Mouse (Mus musculus) MEL (cell line): ENCODE measurements around the gene Fahd1. TPM values are rescaled to one million over a fixed set of nuclear protein-coding genes. Genes with fewer than 3 reads are reported as not detected.

Source experiments
- DNase-seq: peaks from one replicate; pipeline ENCODE4 v3.0.0; 2011; ENCODE audit warnings: low read depth, low spot score
- H3K27ac ChIP-seq: 2 replicates; pipeline ENCODE4 v1.5.1; 2012; ENCODE audit warnings: low read depth, mild to moderate bottlenecking, control low read depth, low read length, moderate library complexity; ENCODE audit not compliant: control insufficient read depth
- H3K27me3 ChIP-seq, 2 experiments: fragments of 150-350 bp in 1 of 2; sonication (generic) in 1 of 2; 2 replicates each; pipeline ENCODE4 v1.6.1; 2012; ENCODE audit warnings: low read length in 2 of 2, mild to moderate bottlenecking in 2 of 2, improper control_type of control experiment in 1 of 2, moderate library complexity in 1 of 2; ENCODE audit not compliant: insufficient read depth in 2 of 2, control insufficient read depth in 1 of 2
- H3K36me3 ChIP-seq, 2 experiments: 2 replicates each; pipeline ENCODE4 v1.6.1; 2012 to 2014; ENCODE audit warnings: low read length in 2 of 2, improper control_type of control experiment in 1 of 2, inconsistent platforms in 1 of 2, mild to moderate bottlenecking in 1 of 2; ENCODE audit not compliant: insufficient read depth in 2 of 2, control insufficient read depth in 1 of 2
- H3K4me1 ChIP-seq, 2 experiments: fragments of 150-350 bp in 1 of 2; sonication (generic) in 1 of 2; 2 replicates each; pipeline ENCODE4 v1.6.1; 2012; ENCODE audit warnings: low read length in 2 of 2, improper control_type of control experiment in 1 of 2, mild to moderate bottlenecking in 1 of 2; ENCODE audit not compliant: insufficient read depth in 2 of 2, control insufficient read depth in 1 of 2
- H3K4me3 ChIP-seq, 2 experiments: fragments of 150-350 bp in 1 of 2; sonication (generic) in 1 of 2; 2 replicates each; pipeline ENCODE4 v1.5.1; 2012; ENCODE audit warnings: low read depth in 2 of 2, low read length in 2 of 2, mild to moderate bottlenecking in 2 of 2, moderate library complexity in 2 of 2, control low read depth in 1 of 2, improper control_type of control experiment in 1 of 2; ENCODE audit not compliant: control insufficient read depth in 1 of 2, insufficient read depth in 1 of 2
- H3K79me2 ChIP-seq: 2 replicates; pipeline ENCODE4 v1.6.1; 2012; ENCODE audit warnings: mild to moderate bottlenecking, low read length, moderate library complexity; ENCODE audit not compliant: control insufficient read depth, poor library complexity, insufficient read depth
- H3K9ac ChIP-seq: 2 replicates; pipeline ENCODE4 v1.6.1; 2012; ENCODE audit warnings: low read depth, mild to moderate bottlenecking, control low read depth, low read length, moderate library complexity; ENCODE audit not compliant: control insufficient read depth, poor library complexity, severe bottlenecking
- H3K9me3 ChIP-seq: fragments of 150-350 bp; sonication (generic); replicated peaks from 2 replicates; pipeline ENCODE4 v1.6.1; 2012; ENCODE audit warnings: mild to moderate bottlenecking, low read length, improper control_type of control experiment, moderate library complexity; ENCODE audit not compliant: insufficient read depth
- CHD2 ChIP-seq: IDR thresholded peaks from 2 replicates; pipeline ENCODE4 v1.6.1; 2011; ENCODE audit warnings: low read length, improper control_type of control experiment
- ELF1 ChIP-seq: IDR thresholded peaks from 2 replicates; pipeline ENCODE4 v1.6.1; 2014; ENCODE audit warnings: low read depth, mild to moderate bottlenecking, inconsistent platforms, low read length, improper control_type of control experiment, moderate library complexity
- GABPA ChIP-seq: IDR thresholded peaks from 2 replicates; pipeline ENCODE4 v1.6.1; 2012; ENCODE audit warnings: low read depth, mild to moderate bottlenecking, inconsistent platforms, low read length, improper control_type of control experiment, moderate library complexity
- HCFC1 ChIP-seq: IDR thresholded peaks from 2 replicates; pipeline ENCODE4 v1.6.1; 2012; ENCODE audit warnings: low read depth, mild to moderate bottlenecking, inconsistent platforms, low read length, improper control_type of control experiment, moderate library complexity
- MAX ChIP-seq: IDR thresholded peaks from 2 replicates; pipeline ENCODE4 v1.6.1; 2011; ENCODE audit warnings: low read length, improper control_type of control experiment
- MAZ ChIP-seq: IDR thresholded peaks from 2 replicates; pipeline ENCODE4 v1.6.1; 2012; ENCODE audit warnings: low read depth, mild to moderate bottlenecking, inconsistent platforms, low read length, improper control_type of control experiment
- MYB ChIP-seq: IDR thresholded peaks from 2 replicates; pipeline ENCODE4 v1.6.1; 2011; ENCODE audit warnings: mild to moderate bottlenecking, low read depth, low read length, improper control_type of control experiment
- NELFE ChIP-seq: IDR thresholded peaks from 2 replicates; pipeline ENCODE4 v1.6.1; 2011; ENCODE audit warnings: low read depth, low read length, improper control_type of control experiment
- POLR2AphosphoS5 ChIP-seq: IDR thresholded peaks from 2 replicates; pipeline ENCODE4 v1.6.1; 2012; ENCODE audit warnings: low read depth, borderline replicate concordance, mild to moderate bottlenecking, inconsistent platforms, low read length, moderate library complexity, mixed read lengths
- RAD21 ChIP-seq: IDR thresholded peaks from 2 replicates; pipeline ENCODE4 v1.6.1; 2011; ENCODE audit warnings: mild to moderate bottlenecking, low read depth, low read length, improper control_type of control experiment
- RCOR1 ChIP-seq: IDR thresholded peaks from 2 replicates; pipeline ENCODE4 v1.6.1; 2012; ENCODE audit warnings: low read depth, mild to moderate bottlenecking, inconsistent platforms, low read length, improper control_type of control experiment
- SIN3A ChIP-seq: IDR thresholded peaks from 2 replicates; pipeline ENCODE4 v1.6.1; 2012; ENCODE audit warnings: low read length, improper control_type of control experiment, inconsistent platforms
- UBTF ChIP-seq: IDR thresholded peaks from 2 replicates; pipeline ENCODE4 v1.6.1; 2012; ENCODE audit warnings: low read depth, mild to moderate bottlenecking, inconsistent platforms, low read length, improper control_type of control experiment, moderate library complexity, borderline replicate concordance; ENCODE audit not compliant: insufficient read depth
- ZC3H11A ChIP-seq: IDR thresholded peaks from 2 replicates; pipeline ENCODE4 v1.6.1; 2012; ENCODE audit warnings: low read depth, mild to moderate bottlenecking, inconsistent platforms, low read length, improper control_type of control experiment
- ZKSCAN1 ChIP-seq: IDR thresholded peaks from 2 replicates; pipeline ENCODE4 v1.6.1; 2012; ENCODE audit warnings: low read depth, mild to moderate bottlenecking, inconsistent platforms, low read length, improper control_type of control experiment, moderate library complexity
- polyA plus RNA-seq, 2 experiments: library from polyadenylated mRNA; stranded (reverse) in 1 of 2; unstranded in 1 of 2; fragments of >175 nt in 1 of 2; fragments of >200 nt in 1 of 2; gene quantifications; 2 replicates each; pipeline versions ENCODE4 v1.2.1 to v1.2.4; 2012; ENCODE audit warnings: low replicate concordance in 2 of 2, low read depth in 1 of 2; ENCODE audit not compliant: insufficient read length in 2 of 2, insufficient read depth in 1 of 2, missing spikeins in 1 of 2
- total RNA-seq: library from RNA; depleted of rRNA; stranded (reverse); fragments of 300-350 nt; gene quantifications from 2 replicates; pipeline ENCODE4 v1.2.3, GENCODE M21; 2012

Fahd1 gene
- total and polyA plus RNA-seq, 3 experiments: 2.7 to 4.7 TPM; not detected in 1

DNA sequence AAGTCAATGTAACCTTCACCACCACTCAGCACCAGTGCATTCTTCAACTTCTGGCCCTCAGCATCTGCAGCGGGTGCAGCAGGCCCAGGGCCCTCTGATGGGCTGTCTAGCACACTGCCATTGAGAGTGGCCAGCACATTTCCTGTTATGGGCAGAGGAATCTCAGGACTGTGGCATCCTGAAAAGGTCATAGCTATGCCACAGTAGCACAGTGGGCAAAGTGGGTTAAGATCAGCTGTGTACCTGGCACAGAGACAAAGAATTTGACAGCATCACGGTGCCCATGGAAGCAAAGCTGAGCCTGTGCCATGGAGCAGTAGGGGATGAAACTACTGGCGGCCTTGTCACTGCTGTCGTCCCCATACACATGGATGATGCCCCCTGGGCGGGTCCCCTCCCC, 49.0 kb upstream of the Fahd1 start:
- Histone ChIP-seq H3K27ac (no peak overlapping the region), H3K9ac (no peak overlapping the region), H3K4me1 (peaks cover 2 to 19% of the 10 kb centered on the region in 2 experiments; a peak in 3 of 4 replicates), H3K9me3 (no peaks in the 10 kb centered on the region), H3K36me3 (peaks cover 0 to 13% of the 10 kb centered on the region in 2 experiments; a peak in 2 of 4 replicates), H3K27me3 (no peaks in the 10 kb centered on the region), H3K79me2 (peaks cover 24% of the 10 kb centered on the region), H3K4me3 (no peak overlapping the region)
- TF ChIP-seq RCOR1: no peak
- TF ChIP-seq CHD2: no peak
- no peak for TF ChIP-seq MYB
- TF ChIP-seq MAX: no peak
- TF ChIP-seq POLR2AphosphoS5: no peak
- TF ChIP-seq NELFE: no peak
- TF ChIP-seq MAZ: no peak
- no peak for TF ChIP-seq SIN3A
- no peak for TF ChIP-seq GABPA
- TF ChIP-seq ELF1: no peak
- DNase-seq: no peak

DNA sequence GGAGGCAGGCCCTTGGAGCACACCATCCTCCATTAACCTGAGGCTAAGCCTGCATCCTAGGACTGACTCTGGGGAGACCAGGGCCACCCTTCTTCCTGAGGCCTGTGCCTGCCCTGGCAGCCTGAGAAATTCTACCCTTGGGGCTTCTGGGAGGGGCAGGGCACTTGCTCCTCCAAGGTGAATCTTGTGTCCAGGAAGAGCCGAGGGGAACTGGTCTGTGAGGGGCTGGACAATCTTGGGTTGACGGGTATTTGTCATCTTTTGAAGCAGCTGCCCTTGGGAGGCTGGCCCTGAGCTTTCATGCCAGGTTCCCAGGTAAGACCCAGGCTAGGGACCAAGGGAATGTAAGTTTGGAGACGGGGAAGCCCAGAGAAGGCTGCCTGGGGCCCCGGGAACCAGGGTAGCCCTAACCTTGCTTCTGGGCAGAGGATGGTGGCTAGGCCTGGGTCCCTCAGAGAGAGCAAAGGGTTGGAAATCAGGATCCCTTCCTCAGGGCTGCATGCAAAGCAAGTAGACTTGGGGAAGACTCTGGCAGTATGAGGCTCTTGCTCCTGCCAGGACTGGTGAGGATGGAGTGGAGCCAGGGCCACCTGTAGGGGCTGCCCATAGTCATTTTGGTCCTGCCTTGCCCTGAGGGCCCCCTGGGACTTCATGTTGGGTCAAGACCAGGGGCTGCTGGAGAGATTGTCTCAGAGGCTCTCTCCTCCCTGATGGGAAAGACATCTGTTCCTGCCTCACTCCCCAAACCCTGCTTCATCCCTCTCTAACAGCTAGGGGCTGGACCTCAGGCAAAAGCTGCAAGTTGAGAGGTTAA, 48.1 kb upstream of the Fahd1 start:
- H3K4me3 ChIP-seq: no peak overlapping the region
- H3K27ac ChIP-seq: no peak overlapping the region
- no peaks in the 10 kb centered on the region for H3K27me3 ChIP-seq
- no peak overlapping the region for H3K9ac ChIP-seq
- TF ChIP-seq MAX (no peak), UBTF (no peak), ZKSCAN1 (no peak), ZC3H11A (no peak), HCFC1 (no peak), POLR2AphosphoS5 (no peak), RAD21 (no peak)
- peaks cover 33% of the 10 kb centered on the region for H3K79me2 ChIP-seq
- H3K9me3 ChIP-seq: no peaks in the 10 kb centered on the region
- DNase-seq: no peak
- H3K36me3 ChIP-seq: peaks cover 0 to 13% of the 10 kb centered on the region in 2 experiments; a peak in 2 of 4 replicates
- H3K4me1 ChIP-seq: peaks cover 2 to 23% of the 10 kb centered on the region in 2 experiments; a peak in 3 of 4 replicates
